Mouse (Mus musculus): ENCODE measurements around the gene Ush2a. TPM values are rescaled to one million over a fixed set of nuclear protein-coding genes. Genes with fewer than 3 reads are reported as not detected.

Gene Ush2a
- total RNA-seq, 2 experiments from 2014 or later, result not detected

- no peak for ATAC-seq (replicated peaks; ENCODE audit: low FRiP score, poor library complexity, severe bottlenecking)
Measured at GRCm38 (mm10) chr1:188834770-188835169, 572.9 kb downstream of the Ush2a start.

- ATAC-seq (replicated peaks; ENCODE audit: low FRiP score, poor library complexity, severe bottlenecking), result no peak
Measured at GRCm38 (mm10) chr1:188837613-188838295, 575.9 kb downstream of the Ush2a start.

- no peak for ATAC-seq (replicated peaks; ENCODE audit: low FRiP score, poor library complexity, severe bottlenecking)
Measured at GRCm38 (mm10) chr1:188847242-188847641, 585.4 kb downstream of the Ush2a start.

GRCm38 (mm10) chr1:188852776-188853175 lies 591.0 kb downstream of the Ush2a start:
- no peak for ATAC-seq (replicated peaks; ENCODE audit: low FRiP score, poor library complexity, severe bottlenecking)

GRCm38 (mm10) chr1:188854240-188854639 lies 592.4 kb downstream of the Ush2a start:
- ATAC-seq (replicated peaks; ENCODE audit: low FRiP score, poor library complexity, severe bottlenecking), result no peak

GRCm38 (mm10) chr1:188855034-188855433 lies 593.2 kb downstream of the Ush2a start:
- ATAC-seq (replicated peaks; ENCODE audit: low FRiP score, poor library complexity, severe bottlenecking), result no peak

- ATAC-seq (replicated peaks; ENCODE audit: low FRiP score, poor library complexity, severe bottlenecking), result no peak
Measured at GRCm38 (mm10) chr1:188859718-188860117, 597.9 kb downstream of the Ush2a start.

- ATAC-seq (replicated peaks; ENCODE audit: low FRiP score, poor library complexity, severe bottlenecking), result no peak
Measured at GRCm38 (mm10) chr1:188865881-188866280, 604.1 kb downstream of the Ush2a start.

GRCm38 (mm10) chr1:188866515-188866914 lies 604.7 kb downstream of the Ush2a start:
- ATAC-seq (replicated peaks; ENCODE audit: low FRiP score, poor library complexity, severe bottlenecking), result no peak

GRCm38 (mm10) chr1:188878531-188879055 lies 616.8 kb downstream of the Ush2a start:
- ATAC-seq (replicated peaks; ENCODE audit: low FRiP score, poor library complexity, severe bottlenecking), result no peak

GRCm38 (mm10) chr1:188896906-188897551 lies 635.2 kb downstream of the Ush2a start:
- ATAC-seq (replicated peaks; ENCODE audit: low FRiP score, poor library complexity, severe bottlenecking), result no peak

- ATAC-seq (replicated peaks; ENCODE audit: low FRiP score, poor library complexity, severe bottlenecking), result no peak
Measured at GRCm38 (mm10) chr1:188904091-188904490, 642.3 kb downstream of the Ush2a start.

- ATAC-seq (replicated peaks; ENCODE audit: low FRiP score, poor library complexity, severe bottlenecking), result no peak
Measured at GRCm38 (mm10) chr1:188906175-188906574, 644.4 kb downstream of the Ush2a start.

GRCm38 (mm10) chr1:188910656-188911055 lies 648.8 kb downstream of the Ush2a start:
- ATAC-seq (replicated peaks; ENCODE audit: low FRiP score, poor library complexity, severe bottlenecking), result no peak

GRCm38 (mm10) chr1:188919946-188920345 lies 658.1 kb downstream of the Ush2a start:
- ATAC-seq (replicated peaks; ENCODE audit: low FRiP score, poor library complexity, severe bottlenecking), result no peak

- ATAC-seq (replicated peaks; ENCODE audit: low FRiP score, poor library complexity, severe bottlenecking), result no peak
Measured at GRCm38 (mm10) chr1:188937246-188937780, 675.5 kb downstream of the Ush2a start.

GRCm38 (mm10) chr1:188945326-188945725 lies 683.5 kb downstream of the Ush2a start:
- no peak for ATAC-seq (replicated peaks; ENCODE audit: low FRiP score, poor library complexity, severe bottlenecking)

- no peak for ATAC-seq (replicated peaks; ENCODE audit: low FRiP score, poor library complexity, severe bottlenecking)
Measured at GRCm38 (mm10) chr1:188946849-188947248, 685.0 kb downstream of the Ush2a start.

- no peak for ATAC-seq (replicated peaks; ENCODE audit: low FRiP score, poor library complexity, severe bottlenecking)
Measured at GRCm38 (mm10) chr1:188947794-188948193, 686.0 kb downstream of the Ush2a start.

- no peak for ATAC-seq (replicated peaks; ENCODE audit: low FRiP score, poor library complexity, severe bottlenecking)
Measured at GRCm38 (mm10) chr1:188948276-188948675, 686.5 kb downstream of the Ush2a start.

GRCm38 (mm10) chr1:188951091-188951490 lies 689.3 kb downstream of the Ush2a start:
- ATAC-seq (replicated peaks; ENCODE audit: low FRiP score, poor library complexity, severe bottlenecking), result no peak

Measured in erythroid progenitor cell, adult 5-6 weeks (primary cell).